Mouse (Mus musculus) B cell, adult (primary cell): ENCODE measurements around the gene Carm1. TPM values are rescaled to one million over a fixed set of nuclear protein-coding genes. Genes with fewer than 3 reads are reported as not detected.

Experiments used
- total RNA-seq: library from RNA; stranded (reverse); gene quantifications from 4 replicates; pipeline ENCODE4 v1.2.4, GENCODE M21; 2023; ENCODE audit not compliant: inconsistent age

The Carm1 gene
- total RNA-seq: 65.0 to 70.0 TPM (median 68.5 TPM) in 4 replicates

DNA sequence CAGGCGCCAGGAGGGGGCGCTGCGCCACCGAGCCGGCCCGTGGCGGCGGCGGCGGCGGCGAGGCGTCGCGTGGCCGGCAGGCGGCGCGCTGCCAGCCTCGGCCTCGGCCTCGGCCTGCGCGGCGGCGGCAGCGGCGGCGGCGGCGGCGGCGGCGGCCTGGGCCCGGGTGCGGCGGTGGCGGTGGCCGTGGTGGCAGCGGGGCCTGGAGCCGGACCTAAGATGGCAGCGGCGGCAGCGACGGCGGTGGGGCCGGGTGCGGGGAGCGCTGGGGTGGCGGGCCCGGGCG lies at the start of gene Carm1:
Carm1 (plus strand) TSS at position 106 of the 286 bp plus-strand sequence.

DNA sequence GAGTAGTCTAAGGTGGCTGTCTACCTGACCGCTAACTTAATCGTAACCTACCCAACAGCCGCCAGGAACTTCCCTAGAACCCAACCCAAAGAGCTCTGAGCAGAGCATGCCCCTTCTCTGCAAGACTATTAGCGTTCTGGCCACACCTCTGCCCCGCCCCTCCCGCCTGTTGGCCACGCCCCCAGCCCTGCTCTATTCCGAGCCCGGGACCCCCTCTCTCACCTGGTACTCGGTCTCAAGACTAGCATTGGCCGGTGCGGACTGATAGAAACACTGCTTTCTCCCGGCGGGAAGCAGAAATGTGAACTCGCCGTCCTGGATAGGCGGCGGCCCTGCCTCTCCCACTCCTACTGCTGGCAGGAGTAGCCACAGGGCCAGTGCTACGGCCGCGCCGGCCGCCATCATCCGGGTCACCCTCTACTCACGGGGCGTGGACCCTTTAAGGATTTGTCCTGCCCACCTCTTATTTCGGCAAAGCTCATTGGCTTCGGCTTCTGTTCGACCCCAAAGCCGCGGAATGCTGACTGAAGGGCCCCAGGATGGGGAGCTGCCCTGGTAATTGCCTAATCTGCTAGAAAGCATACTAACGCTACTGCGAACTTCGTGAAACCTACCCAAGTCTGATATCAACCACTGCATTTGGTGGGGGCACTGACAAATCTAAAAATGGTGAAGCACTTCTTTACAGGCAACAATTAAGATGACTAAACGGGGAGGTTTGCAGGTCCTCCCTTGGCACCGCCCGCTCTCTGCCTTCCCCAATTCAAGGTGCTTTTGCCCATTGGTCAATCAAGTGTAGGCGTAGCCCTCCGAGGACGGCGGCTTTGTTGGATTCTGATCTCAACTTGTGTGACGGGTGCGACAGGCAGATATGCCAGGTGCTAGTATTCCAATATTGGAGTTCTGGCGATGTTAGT lies 36.7 kb upstream of the Carm1 start, which contains the start of gene Tmed1:
Tmed1 (minus strand) TSS at position 481 of the 917 bp plus-strand sequence.

DNA sequence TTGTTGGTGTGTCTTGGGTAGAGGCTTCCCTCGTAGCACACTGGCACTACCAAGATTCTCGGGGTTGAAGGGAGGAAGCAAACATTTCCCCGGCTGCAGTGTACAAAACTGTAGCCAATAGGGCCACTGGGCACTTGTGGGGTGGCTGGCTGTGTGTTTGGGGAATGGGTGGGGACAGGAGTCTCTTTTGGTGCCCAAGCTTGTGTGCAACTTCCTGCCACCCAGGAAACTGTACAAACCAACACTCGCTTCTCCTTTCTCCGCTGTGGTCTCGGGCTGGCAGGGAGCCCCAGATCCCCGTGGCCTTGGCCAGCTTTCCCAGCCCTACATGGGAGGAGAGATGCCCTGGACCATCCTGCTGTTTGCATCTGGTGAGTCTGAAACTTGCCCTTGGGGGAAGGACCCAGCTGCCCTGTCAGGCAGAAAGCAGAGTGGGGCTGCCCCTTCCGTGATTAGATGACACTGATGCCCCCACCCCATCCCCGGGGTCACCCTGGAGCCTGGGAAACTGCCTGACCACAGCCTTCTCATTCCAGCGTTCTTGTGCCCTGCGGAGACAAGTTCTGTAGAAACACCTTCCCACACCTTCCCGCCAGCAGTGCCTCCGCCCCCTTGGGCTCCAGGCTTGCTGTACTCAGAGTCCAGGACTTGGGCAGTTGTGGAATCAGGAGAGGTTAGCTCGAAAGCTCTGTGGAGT lies 20.6 kb upstream of the Carm1 start, which contains the start of gene AB124611:
AB124611 (plus strand) TSS at position 240 of the 697 bp plus-strand sequence.

DNA sequence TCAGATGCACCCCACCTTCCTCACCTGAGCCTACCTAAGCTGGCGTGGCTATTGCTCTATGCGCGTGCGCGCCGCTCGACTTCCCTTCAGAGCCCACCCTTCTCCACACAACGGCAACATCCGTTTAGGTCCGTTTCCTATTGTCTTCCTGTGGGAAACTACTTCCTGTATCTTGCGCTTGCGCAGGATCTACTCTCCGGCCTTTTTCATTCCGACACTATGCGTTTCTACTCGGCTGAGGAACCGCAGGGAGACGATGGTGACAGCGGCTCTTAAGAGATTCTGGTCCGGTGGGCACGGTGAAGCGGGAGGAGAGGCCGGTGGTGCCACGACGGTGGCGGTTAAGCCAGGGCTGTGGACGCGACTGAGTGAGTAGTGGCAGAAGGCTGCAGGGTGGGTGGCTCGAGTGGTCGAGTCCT lies 46.0 kb downstream of the Carm1 start, which contains the start of the genes Timm29 and Yipf2:
Timm29 (plus strand) TSS at position 20 of the 419 bp plus-strand sequence.
Yipf2 (minus strand) TSS at position 126 of the 419 bp plus-strand sequence.

DNA sequence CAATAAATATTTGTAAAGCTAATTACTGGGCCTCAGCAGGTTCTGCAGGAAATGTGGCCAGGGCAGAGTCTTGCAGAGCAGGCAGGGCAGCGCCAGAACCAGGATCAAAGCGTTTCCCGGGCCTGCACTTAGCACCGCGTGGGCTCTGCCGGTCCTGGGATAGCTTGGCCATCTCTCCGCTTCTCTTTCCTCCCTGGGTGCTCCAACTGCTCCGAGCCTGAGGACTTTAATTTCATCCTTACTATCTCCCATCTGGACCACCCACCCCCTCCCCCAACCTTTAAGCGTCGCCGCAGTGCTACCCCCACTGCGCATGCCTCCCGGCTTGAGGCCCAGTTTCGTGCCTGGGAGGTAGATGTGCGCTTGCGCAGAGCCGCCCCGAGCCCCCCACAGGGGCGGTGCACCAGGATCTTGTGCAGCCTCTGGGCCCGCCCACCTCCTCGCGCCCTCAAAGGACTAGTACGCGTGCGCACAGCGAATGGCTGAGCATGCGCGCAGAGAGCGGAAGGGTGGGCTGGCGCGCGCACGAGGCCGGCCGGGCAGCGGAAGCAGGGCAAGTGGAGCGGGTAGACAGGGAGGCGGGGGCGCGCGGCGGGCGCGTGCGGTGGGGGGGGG lies 69.0 kb downstream of the Carm1 start, which contains the start of gene Smarca4:
Smarca4 (plus strand) TSS at position 553 of the 615 bp plus-strand sequence.

Other genes with a start within 250 kb of the Carm1 start
- 2.7 to 3.9 TPM (median 3.0 TPM) in 4 replicates for gene Ap1m2, start 234.6 kb upstream of the Carm1 start, total RNA-seq
- 310 to 343 TPM (median 327 TPM) in 4 replicates for gene Slc44a2, start 226.2 kb upstream of the Carm1 start, total RNA-seq
- gene Ilf3, start 179.0 kb upstream of the Carm1 start, total RNA-seq: 130 to 170 TPM (median 154 TPM) in 4 replicates
- 70.4 to 75.9 TPM (median 73.2 TPM) in 4 replicates for gene Qtrt1, start 135.1 kb upstream of the Carm1 start, total RNA-seq
- gene Dnm2, start 122.0 kb upstream of the Carm1 start, total RNA-seq: 203 to 242 TPM (median 227 TPM) in 4 replicates
- 8.1 to 10.4 TPM (median 9.8 TPM) in 4 replicates for gene Tmed1, start 36.6 kb upstream of the Carm1 start, total RNA-seq
- gene AB124611, start 20.7 kb upstream of the Carm1 start, total RNA-seq: 123 to 137 TPM (median 129 TPM) in 4 replicates
- 28.7 to 35.2 TPM (median 32.7 TPM) in 4 replicates for gene Timm29, start 45.8 kb downstream of the Carm1 start, total RNA-seq
- 14.7 to 16.0 TPM (median 15.3 TPM) in 4 replicates for gene Yipf2, start 45.9 kb downstream of the Carm1 start, total RNA-seq
- 91.8 to 106 TPM (median 103 TPM) in 4 replicates for gene Smarca4, start 69.3 kb downstream of the Carm1 start, total RNA-seq
- gene Ldlr, start 176.6 kb downstream of the Carm1 start, total RNA-seq: 12.0 to 21.0 TPM (median 19.3 TPM) in 4 replicates
- gene Spc24, start 213.4 kb downstream of the Carm1 start, total RNA-seq: 1.4 to 4.4 TPM (median 3.2 TPM) in 4 replicates